Mouse (Mus musculus) cerebellum, adult 11-12 months (tissue): Measurements from ENCODE around the gene Vsig10l.
A peak's percentile ranks its signal among the peaks of the same experiment; 100 is the strongest.

Experiments used
- DNase-seq: peaks from one replicate; pipeline ENCODE4 v3.0.0; 2022

Gene Vsig10l

GRCm38 (mm10) chr7:43463976-43464375 is 1.0 kb downstream of the Vsig10l start:
- DNase-seq: no peak

- DNase-seq: no peak
Observed at GRCm38 (mm10) chr7:43464864-43465343, 2.0 kb downstream of the Vsig10l start.

- DNase-seq: peak; percentile 81
Observed at GRCm38 (mm10) chr7:43465344-43466098, 2.6 kb downstream of the Vsig10l start.

GRCm38 (mm10) chr7:43466099-43466694 is 3.2 kb downstream of the Vsig10l start:
- DNase-seq: peak; percentile 76

GRCm38 (mm10) chr7:43470373-43470772 is 7.4 kb downstream of the Vsig10l start:
- DNase-seq: no peak

- DNase-seq: no peak
Observed at GRCm38 (mm10) chr7:43475706-43476105, 12.8 kb downstream of the Vsig10l start.

- DNase-seq: no peak
Observed at GRCm38 (mm10) chr7:43476376-43476775, 13.4 kb downstream of the Vsig10l start.

- no peak for DNase-seq
Observed at GRCm38 (mm10) chr7:43481191-43481590, 18.2 kb downstream of the Vsig10l start.

- peak; percentile 46 for DNase-seq
Observed at GRCm38 (mm10) chr7:43482090-43482716, 19.3 kb downstream of the Vsig10l start.

GRCm38 (mm10) chr7:43483236-43483635 is 20.3 kb downstream of the Vsig10l start:
- no peak for DNase-seq

- DNase-seq: peak; percentile 63
Observed at GRCm38 (mm10) chr7:43488646-43489045, 25.7 kb downstream of the Vsig10l start.

- DNase-seq: peak; percentile 79
Observed at GRCm38 (mm10) chr7:43489631-43490125, 26.7 kb downstream of the Vsig10l start, which contains the start of gene Iglon5. TSS of gene Iglon5 (minus strand) at chr7:43490075.

- DNase-seq: peak; percentile 91
Observed at GRCm38 (mm10) chr7:43490182-43490584, 27.2 kb downstream of the Vsig10l start.

GRCm38 (mm10) chr7:43490861-43491260 is 27.9 kb downstream of the Vsig10l start:
- peak; percentile 53 for DNase-seq

- peak; percentile 70 for DNase-seq
Observed at GRCm38 (mm10) chr7:43495343-43496021, 32.5 kb downstream of the Vsig10l start.

GRCm38 (mm10) chr7:43511707-43512478 is 48.9 kb downstream of the Vsig10l start:
- no peak for DNase-seq

- no peak for DNase-seq
Observed at GRCm38 (mm10) chr7:43512519-43512918, 49.6 kb downstream of the Vsig10l start.

GRCm38 (mm10) chr7:43515076-43515475 is 52.1 kb downstream of the Vsig10l start:
- DNase-seq: no peak

- DNase-seq: peak; percentile 26
Observed at GRCm38 (mm10) chr7:43518341-43518740, 55.4 kb downstream of the Vsig10l start.
